Mouse (Mus musculus): ENCODE data around the gene Tmbim4.
A peak's percentile ranks its signal among the peaks of the same experiment; 100 is the strongest.
"Not testable (repeated sequence)": the region's sequence is repeated elsewhere in the genome, so short reads cannot be mapped to it uniquely, and the experiment has no call there.

The Tmbim4 gene

DNA sequence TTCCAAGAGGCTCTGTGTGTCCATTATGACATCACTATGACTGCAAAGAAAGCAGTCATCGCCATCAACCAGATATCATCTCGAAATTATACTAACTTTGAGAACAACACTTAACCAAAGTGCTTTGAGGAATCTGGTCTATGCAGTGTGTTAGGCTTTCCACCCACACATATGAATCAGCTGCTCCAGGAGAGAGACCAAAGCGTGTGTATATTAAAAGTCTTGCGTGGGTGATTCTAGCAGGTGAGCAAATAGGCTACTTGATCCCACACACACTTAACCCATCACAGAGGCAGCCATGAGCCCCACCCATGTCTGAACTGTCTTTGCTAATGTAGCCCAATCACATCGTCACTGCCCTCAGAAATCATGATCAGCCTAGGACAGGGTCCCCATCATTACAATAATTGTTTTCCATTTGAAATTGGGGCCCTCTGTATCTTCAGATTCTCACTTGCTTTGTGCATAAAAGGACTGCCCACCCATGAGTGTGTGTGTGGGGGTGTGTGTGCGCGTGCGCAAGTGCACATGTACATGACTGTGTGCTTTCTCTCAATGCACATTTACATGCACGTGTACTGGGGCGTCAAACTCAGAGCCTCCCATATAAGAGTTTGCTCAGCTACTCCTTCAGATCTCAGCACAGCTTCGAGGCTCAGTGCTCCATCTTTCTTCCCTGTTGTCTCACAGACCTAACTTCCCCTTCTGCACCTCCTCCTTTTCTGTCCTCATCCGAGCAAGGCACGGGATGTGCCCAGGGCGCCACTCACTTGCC is 4.1 kb upstream of the Tmbim4 start:
- DNase-seq (ENCODE audit: low read depth), result no peak

DNA sequence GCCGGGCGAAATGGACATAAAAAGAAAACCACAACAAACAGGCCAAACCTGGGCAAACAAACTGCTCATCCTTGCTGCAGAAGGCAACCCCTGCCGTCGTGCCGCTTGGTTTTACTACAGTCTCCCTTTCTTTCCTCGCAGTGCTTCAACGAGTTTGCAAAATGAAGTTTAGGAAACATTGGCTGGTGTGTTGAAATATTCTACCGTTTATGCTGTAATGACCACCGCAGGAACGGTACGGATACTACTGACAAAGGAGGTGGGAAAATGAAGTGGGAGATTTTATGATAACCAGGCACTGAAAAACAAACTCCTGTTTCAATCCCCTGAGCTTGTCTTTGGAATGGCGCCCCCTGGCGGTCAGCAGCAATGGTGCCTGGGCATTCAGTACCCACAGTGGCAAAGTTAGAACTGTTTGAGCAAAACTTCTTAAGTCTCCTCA is 592 bp downstream of the Tmbim4 start, which contains the start of gene Irak3:
Irak3 (minus strand) TSS at position 170 of the 442 bp plus-strand sequence.
- DNase-seq (ENCODE audit: low read depth), result peak; percentile 72

DNA sequence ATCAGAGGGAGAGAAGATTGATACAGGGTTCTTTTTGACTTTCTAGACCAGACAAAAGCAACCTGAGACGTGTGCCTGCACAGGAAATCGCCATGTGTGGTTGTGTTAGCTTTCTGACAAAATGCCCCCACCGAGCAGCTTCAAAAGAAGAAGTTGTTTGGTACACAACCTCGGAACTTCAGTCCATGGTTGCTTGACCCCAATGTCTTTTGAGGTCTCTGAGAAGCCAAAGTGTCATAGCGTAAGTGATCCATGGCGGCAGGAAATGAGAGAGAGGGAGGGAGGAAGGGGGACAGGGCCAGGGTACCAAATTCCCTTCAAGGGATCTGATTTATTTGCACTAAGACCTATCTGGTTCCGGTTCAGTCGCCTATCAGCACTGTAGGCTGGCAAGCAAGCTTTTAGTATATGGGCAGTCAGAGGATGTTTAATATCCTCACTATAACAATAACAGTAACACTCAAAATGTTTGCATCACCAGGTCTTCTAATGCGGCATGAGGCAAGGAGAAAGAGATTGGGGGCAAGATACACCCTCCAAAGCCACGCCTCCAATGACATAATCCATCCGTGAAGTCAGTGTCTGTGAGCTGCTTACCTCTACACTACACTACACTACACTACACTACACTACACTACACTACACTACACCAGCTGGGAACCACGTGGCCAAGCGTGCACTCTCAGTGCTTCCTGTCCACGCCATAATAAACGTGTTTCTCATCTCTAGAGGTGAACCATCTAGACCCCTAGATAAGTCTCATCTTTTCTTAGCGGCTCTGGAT is 1.3 kb downstream of the Tmbim4 start:
- DNase-seq (ENCODE audit: low read depth), result no peak

DNA sequence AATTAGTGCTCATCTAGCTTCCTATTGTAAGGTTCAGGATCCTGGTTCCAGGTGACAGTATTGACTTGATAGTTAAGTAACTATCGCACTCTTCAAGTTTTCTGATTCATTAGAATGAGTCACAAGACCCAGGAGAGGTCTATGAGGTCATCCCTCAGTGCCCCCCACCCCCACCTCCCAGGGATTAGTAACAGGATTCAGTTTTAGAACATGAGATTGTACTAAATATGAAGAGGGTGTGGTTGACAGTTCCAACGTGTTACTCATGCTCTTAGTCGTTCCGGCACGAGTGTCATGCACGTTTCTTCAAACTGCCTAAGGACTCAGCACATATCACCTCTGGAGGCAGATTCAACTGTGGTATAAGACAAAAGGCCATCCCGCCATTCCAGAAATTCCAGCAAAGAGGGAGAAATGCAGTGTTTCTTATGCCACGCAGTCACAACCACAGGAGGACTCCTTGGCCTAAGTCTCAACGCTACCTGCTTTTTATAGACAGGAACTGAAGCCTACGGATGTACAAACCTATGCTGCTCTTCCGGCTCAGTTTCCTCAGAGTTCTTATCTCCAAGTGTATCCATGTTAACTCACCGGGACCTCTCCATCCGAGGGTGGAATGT is 3.3 kb downstream of the Tmbim4 start:
- no peak for DNase-seq (ENCODE audit: low read depth)

DNA sequence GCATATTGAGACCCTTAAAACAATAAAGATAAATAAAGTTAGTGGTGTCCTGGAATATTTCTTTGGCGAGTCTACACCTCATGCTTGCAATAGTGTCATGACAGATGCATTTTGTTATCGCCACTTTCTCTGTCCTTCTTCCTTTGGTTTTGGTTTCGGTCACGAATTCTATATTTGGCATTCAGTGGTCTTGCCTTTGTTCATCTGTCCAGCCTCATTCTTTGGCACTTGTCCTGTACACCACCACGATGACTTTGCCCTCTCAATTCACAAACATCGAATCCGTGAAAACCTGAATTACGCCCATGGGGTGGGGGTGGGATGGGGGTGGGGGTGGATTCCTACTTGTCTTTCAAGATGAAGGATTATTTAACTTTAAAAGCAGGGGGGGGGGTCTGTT is 6.6 kb downstream of the Tmbim4 start:
- no peak for DNase-seq (ENCODE audit: low read depth)

DNA sequence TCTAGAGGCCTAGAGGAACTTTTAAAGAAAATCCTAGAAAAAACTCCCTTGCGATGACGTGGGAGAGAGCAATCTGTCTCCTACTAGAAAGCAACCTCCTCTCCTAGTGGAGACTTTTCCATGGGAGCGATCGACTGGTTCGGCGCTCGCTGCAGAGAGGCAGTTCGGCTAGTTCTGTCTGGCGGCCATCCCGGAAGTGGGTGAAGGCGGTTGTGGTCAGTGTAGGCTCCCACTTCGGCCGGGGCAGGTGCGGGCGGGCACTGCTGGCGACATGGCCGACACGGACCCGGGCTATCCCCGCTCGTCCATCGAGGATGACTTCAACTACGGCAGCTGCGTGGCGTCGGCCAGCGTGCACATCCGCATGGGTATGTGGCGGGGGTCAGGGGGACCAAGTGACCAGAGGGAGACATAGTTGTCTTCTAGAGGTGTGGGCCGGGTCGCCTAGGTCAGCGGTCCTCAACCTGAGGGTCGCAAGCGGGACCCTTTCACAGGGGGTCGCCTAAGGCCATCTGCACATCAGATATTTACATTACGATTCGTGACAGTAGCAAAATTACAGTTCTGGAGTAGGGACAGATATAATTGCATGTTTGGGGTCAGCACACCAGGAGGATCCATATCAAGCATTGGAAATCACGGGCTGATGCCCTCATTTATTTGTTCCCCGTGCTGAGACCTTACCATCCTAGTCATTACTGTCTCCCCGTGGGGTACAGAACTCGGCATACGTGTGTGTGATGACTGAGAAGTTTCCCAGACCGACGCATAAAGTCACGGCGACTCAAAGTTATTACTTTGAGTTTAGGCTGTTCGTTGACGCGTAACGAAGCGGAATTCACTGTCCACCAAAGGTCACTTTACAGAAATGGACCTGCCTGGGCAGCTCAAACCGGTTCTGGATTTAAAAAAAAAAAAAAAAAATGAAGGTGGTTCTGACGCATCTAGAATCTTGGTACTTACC is 7.5 kb downstream of the Tmbim4 start:
- DNase-seq (ENCODE audit: low read depth), result no peak

DNA sequence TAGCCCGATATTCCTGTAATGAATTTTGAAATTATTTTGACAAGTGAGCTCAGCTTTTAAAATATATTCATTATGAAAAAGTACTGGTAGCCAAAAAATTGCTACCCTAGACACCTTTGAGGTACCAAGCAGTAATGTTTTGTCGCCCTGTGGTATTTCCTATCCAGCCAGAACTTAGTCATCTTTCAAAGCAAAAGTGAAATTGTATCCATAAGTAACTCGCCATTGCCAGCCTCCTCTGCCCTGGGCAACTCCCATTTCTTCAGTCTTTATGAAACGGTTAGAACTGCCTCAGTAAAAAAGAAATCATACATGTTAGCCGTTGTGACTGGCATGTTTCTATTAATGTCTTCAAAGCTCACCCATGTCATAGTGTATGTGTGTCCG is 8.1 kb downstream of the Tmbim4 start:
- DNase-seq (ENCODE audit: low read depth), result no peak

DNA sequence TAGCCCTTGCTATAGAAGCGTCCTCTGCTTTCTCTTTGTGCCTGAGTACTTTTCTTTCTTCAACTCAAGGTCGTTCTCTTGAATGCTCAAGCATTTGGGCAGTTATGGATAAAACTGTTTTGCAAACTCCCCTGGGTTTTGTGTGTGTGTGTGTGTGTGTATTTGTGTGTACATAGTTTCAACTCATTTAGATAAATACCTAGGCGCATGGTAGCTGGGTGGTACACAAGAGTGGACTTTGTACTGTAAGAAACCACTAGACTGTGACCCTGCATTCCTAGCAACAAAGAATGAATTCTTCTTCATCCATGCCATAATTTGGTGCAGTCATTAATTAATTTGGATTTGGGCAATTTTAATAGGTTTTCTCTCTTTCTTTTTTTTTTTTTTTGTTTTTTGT is 8.7 kb downstream of the Tmbim4 start:
- DNase-seq (ENCODE audit: low read depth), result no peak

DNA sequence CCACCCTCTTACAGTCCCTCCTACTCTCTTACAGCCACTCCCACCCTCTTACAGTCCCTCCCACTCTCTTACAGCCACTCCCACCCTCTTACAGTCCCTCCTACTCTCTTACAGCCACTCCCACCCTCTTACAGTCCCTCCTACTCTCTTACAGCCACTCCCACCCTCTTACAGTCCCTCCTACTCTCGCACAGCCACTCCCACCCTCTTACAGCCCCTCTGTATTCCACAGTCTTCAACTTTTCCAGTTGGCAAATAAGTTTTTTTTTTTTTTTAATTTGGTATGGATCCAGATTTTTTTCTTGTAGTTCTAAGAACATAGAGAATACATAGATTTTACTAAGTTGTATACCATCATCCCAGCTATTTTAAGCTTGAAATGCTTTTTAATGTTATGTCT is 15.7 kb downstream of the Tmbim4 start:
- not testable (repeated sequence) for DNase-seq (ENCODE audit: low read depth)

DNA sequence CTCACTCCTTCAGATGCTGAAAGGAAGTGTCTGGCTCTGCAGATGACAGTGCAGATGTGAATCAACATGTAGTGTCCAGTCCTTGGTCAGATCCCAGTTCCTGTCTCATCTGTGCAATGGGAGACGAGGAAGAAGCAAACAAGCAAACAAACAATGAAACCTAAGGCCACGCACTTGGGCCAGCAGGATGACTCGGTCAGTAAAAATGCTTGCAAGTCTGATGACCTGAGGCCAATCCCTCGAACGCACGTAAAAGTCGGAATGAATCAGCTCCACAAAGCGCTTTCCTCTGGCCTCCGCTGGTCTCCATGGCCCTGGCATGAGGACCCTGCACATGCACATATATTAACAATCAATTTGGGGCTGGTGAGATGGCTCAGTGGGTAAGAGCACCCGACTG is 17.6 kb downstream of the Tmbim4 start:
- no peak for DNase-seq (ENCODE audit: low read depth)

DNA sequence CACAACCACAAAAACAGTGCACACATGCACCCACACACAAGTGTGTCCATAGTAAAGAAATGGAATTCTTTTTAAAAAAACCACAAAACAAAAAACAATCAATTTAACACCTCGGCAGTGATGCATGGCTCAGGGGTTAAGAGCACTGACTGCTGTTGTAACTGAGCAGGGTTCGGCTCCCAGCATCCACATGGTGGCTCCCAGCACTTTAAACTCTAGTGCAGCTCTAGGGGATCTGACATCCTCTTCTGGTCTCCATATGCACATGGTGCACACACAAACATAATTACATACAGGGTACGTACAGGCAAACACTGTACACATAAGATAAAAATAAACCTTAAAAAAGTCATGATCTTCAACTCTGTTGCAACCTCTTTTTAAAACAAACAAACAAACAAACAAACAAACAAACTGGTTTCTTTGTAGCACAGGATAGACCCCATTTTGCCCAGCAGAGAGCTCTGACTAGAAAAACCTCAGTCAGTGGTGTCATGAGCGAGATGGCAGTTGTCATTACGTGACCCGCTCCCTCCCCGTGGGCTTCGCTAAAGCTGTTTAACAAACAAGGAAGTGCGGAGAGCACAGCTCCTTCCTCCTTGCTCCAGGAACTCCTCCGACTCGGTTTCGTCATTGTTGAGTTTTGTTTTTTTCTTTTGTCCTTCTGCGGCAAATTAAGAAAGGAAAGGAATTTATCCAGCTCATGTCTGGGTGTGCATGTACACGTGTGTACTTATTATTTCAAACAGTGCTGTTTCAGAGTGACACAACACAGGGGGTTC is 18.4 kb downstream of the Tmbim4 start:
- no peak for DNase-seq (ENCODE audit: low read depth)

DNA sequence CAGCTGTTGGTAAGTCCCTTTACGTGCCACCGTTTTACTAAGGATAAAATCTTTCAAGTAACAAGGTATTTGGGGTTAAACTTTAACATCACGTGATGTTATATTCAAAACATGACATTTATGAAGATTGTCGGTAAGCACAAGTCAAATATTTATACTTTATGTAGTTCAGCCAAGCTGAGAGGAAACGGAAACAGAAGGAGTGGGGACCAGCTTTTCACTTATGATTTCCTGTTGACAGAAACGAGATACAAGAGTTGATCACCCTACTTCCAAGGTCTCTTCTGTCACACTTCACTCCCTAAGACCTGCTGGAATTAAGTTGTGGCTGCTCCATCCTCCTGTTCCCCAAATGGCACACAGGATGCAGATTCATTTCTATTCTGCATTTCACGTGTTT is 19.4 kb downstream of the Tmbim4 start:
- DNase-seq (ENCODE audit: low read depth), result no peak

DNA sequence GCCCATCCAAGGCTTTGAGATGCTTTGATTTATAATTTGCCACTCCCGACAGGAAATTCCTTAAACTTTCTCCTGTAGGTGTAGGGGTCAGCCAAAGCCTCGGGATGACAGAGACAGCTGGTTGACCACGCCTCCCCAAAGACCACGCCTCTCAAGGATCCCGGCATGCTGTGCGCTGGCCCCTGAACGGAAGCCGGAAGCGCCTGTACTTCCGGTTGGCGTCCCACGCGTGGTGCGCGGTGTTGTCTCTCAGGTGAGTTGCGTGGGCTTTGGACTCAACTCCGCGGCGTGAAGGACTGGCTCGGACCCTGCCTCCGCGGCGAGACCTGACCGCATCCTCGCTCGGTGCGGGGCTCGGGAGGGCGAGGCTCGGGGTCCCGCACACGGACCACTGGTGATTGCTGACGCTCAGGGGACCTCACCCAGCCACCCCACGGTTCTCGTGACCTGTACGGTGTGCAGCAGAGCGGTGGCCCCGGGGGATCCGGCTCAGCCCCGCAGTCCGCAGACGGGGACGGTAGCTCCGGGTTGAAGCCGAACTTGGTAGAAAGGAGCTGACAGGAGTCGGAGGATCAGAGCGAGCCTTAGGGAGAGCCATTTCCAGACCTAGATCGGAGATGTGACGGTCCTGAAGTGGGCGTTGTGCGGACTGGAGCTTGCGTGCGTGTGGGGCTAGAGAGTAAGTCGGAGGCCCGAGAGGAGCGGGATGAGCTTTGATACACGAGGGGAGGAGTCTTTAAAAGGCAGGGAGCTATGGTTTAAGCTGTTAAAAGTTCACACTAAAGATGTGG is 25.7 kb downstream of the Tmbim4 start, which contains the start of gene Llph:
Llph (plus strand) TSS at position 200 of the 791 bp plus-strand sequence.
- DNase-seq (ENCODE audit: low read depth), result peak; percentile 68

DNA sequence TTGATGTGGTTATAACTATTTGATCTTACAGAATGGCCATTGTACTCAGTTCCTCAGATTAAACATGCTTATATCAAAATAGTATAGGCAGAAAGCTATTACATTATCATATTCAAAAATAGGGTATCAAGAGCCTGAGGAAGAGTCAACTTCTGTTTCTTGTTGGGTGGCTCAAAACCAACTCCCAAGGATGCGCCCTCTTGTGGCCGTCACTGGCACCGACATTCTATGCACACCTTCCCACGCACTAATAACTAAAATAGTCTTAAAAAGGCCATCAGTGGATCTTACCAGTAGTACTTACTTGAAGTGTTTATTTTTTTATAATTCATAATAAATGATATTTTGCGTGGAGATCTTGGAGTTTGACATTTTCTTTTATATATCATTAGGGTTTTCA is 30.3 kb downstream of the Tmbim4 start:
- DNase-seq (ENCODE audit: low read depth), result peak; percentile 58

DNA sequence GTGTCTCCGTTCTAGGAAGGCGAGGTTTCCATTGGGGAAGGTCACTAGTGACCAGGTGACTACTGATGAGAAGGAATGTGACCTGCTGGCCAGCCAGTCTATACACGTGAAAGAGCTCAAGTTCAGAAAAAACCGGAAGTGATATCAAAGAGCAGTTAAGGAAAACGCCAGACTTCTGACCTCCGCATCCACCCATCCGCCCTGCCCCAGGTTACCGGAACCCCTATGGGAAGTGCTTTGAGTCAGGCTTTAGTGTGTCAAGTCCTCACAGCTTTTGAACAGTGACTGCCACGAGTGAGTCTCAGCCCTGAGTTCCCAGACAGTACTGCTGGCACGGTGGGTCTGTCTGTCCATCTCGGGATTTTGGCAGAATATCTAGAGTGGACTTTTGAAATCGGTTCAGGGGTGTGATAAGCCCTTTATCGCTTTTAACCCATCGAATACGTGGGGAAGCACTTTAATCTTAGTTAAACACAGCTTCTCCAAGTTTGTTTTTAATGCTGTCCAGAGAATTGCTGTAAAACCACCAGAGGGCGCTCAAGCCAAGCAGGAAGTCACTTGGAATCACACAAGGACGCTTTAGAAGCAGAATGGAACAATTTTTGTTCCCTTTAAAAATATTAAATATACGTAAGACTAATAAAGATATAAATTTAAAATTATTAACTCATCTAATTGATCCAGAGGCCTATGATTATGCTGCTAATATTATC is 32.4 kb downstream of the Tmbim4 start:
- DNase-seq (ENCODE audit: low read depth), result no peak

DNA sequence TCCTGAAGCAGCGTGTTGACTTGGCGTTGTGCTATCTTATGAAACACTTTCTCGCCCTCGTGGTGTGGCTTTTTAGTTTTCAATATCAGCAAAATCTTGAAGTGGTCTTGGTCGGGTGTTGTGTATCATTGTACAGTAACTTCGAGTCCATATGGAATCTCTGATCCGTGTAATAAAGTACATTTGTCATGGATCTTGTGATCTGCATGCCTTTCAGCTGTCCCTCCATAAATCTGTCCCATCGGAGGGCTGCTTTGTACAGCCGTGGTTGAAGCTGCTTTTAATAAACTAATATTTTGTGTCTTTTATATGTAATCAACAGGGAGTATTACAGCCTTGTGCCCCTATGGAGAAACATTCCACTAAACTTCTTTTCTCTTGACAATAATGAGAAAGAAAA is 35.5 kb downstream of the Tmbim4 start:
- no peak for DNase-seq (ENCODE audit: low read depth)

DNA sequence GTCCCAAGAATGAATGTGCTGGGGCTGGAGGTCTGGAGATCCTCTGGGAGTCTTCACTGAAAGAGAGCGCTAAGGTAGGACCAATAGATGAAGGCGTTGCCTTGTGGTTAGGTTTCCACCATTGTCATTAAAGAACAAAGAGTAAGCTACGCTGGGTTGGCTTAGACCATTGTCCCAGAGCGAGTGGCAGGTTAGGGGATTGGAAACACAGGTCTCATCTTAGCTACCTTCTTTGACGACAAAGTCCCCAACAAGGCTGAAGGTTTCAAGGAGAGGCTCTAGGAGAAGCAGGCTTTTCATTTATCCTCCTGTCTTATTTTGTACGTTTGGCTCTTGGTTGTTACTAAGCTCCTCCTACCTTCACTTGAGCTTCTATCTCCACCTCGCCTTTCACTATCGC is 36.9 kb downstream of the Tmbim4 start:
- DNase-seq (ENCODE audit: low read depth), result no peak

DNA sequence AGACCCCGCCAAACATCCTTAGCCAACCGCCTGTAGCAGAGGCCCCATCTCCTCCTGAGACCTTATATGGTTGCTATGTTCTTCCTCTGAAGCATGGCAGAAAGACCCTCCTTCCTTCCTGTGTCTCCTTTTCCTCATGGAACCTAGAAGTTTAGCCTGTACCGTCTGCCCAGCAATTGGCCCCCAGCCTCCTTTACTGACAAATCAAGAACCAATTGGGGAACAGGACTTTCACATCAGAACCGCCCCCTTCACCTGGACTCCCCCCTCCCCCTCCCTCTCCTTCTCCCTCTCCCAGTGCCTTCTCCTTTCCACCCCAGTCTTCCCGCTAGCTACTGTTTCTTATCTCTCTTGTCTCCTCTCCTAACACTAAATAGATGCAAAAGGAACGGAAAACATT is 38.1 kb downstream of the Tmbim4 start:
- DNase-seq (ENCODE audit: low read depth), result no peak

DNA sequence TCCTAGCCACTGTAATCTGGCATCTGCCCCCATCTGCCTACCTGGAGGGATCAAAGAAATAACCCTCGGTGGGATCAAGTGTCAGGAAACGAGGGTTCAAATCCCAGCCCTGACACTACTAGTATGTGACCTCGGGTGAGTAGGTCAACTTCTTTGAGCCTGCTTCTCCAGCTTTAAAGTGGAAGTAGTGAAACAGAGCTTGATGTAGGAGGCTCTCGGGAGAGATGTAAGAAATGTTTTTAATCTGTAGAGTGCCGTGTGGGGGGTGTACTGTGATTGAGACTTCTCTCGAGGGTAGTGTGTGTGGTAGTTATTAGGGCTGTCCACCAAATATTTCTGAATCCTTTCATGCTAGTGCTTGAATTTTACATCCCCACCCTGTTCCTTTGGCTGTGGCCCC is 41.0 kb downstream of the Tmbim4 start:
- DNase-seq (ENCODE audit: low read depth), result no peak

All from c-Kit-positive CD71-negative TER-119-negative erythroid progenitor cells, embryonic 14.5 days (primary cell).